Mouse (Mus musculus) cortical plate, adult 2 months (tissue): ENCODE measurements around the gene Tiparp.

Source experiments
- CTCF ChIP-seq: fragments of 200-500 bp; IDR thresholded peaks from 2 replicates; pipeline ENCODE4 v1.5.1; 2011; ENCODE audit warnings: mild to moderate bottlenecking, control low read depth, low read length; ENCODE audit not compliant: insufficient read depth; ENCODE audit errors: extremely low read depth
- POLR2A ChIP-seq: fragments of 200-500 bp; IDR thresholded peaks from 2 replicates; pipeline ENCODE4 v1.6.1; 2011; ENCODE audit warnings: mild to moderate bottlenecking, low read length, control low read depth; ENCODE audit not compliant: insufficient read depth; ENCODE audit errors: extremely low read depth

DNA sequence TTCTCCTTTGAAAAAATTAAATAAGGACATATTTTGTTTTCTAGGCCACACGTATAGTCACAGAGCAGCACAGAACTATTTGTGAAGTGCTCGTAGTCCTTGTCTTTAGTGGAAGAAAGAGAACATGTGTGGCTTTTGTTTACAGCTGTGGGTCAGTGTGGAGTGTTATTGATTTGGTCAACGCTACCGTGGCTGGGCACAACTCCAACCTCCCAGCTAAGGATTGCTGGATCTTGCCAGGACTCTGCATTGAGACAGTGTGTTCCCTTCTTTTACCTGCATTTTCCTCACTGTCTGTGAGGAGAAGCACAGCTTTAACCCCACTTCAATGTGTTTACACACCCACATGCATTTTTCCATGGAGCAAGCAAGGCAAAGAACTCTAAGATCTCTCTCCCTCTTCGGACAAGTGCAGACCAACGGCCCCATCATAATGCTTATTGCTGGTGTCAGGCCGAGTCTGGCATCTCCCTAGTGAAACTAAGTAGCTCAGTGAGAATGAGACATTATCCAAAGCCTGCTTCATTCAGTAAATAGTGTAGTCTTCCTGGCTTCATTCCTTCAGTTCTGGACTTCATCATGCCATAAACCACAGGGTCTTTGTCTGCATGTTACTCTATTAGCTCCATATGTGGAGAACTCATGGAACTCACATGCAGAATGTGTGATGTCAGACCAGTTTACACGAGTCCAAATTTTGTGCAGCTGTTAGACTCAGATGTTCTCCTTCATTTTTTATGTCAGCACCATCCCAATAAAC is 73.3 kb downstream of the Tiparp start:
- TF ChIP-seq POLR2A, result no peak
- no peak for TF ChIP-seq CTCF
